Mouse (Mus musculus) embryonic facial prominence, embryonic 11.5 days (tissue): ENCODE data around the gene Ipo5. TPM values are rescaled to one million over a fixed set of nuclear protein-coding genes. Genes with fewer than 3 reads are reported as not detected.

Experiments
- ATAC-seq: fragments of 200-750 bp; cut with Nextera tagmentation; replicated peaks from 2 replicates; pipeline ENCODE4 v1.8.0; 2017; ENCODE audit warnings: low read depth; ENCODE audit not compliant: insufficient number of reproducible peaks, low FRiP score, low TSS enrichment
- DNase-seq: peaks from one replicate; pipeline ENCODE4 v3.0.0-alpha.2; 2015; ENCODE audit warnings: low spot score
- H3K27ac ChIP-seq: fragments of 300-500 bp; sonication (generic); replicated peaks from 2 replicates; pipeline ENCODE4 v1.5.1; 2014; ENCODE audit warnings: mild to moderate bottlenecking, low read depth, low read length, control low read depth
- H3K27me3 ChIP-seq: fragments of 300-500 bp; sonication (generic); 2 replicates; pipeline ENCODE4 v1.6.1; 2014; ENCODE audit warnings: mild to moderate bottlenecking, low read length, moderate library complexity, mixed read lengths; ENCODE audit not compliant: control insufficient read depth, insufficient read depth
- H3K36me3 ChIP-seq: fragments of 300-500 bp; sonication (generic); replicated peaks from 2 replicates; pipeline ENCODE4 v1.6.1; 2014; ENCODE audit warnings: low read depth, mild to moderate bottlenecking, low read length, moderate library complexity, mixed read lengths; ENCODE audit not compliant: control insufficient read depth, insufficient read depth
- H3K4me1 ChIP-seq: fragments of 300-500 bp; sonication (generic); 2 replicates; pipeline ENCODE4 v1.6.1; 2014; ENCODE audit warnings: low read length, mixed read lengths; ENCODE audit not compliant: control insufficient read depth, insufficient read depth
- H3K4me2 ChIP-seq: fragments of 300-500 bp; sonication (generic); 2 replicates; pipeline ENCODE4 v1.6.1; 2014; ENCODE audit warnings: low read depth, mild to moderate bottlenecking, control low read depth, low read length, moderate library complexity
- H3K4me3 ChIP-seq: fragments of 300-500 bp; sonication (generic); 2 replicates; pipeline ENCODE4 v1.5.1; 2014; ENCODE audit warnings: low read depth, low read length, control low read depth
- H3K9ac ChIP-seq: fragments of 300-500 bp; sonication (generic); replicated peaks from 2 replicates; pipeline ENCODE4 v1.6.1; 2014; ENCODE audit warnings: mild to moderate bottlenecking, control low read depth, low read length
- H3K9me3 ChIP-seq: fragments of 300-500 bp; sonication (generic); replicated peaks from 2 replicates; pipeline ENCODE4 v1.6.1; 2016; ENCODE audit warnings: mild to moderate bottlenecking, low read length, inconsistent platforms, mixed read lengths; ENCODE audit not compliant: control insufficient read depth
- WGBS: fragments of 180-500 bp; shearing (Covaris S2); extraction: QIAGEN DNeasy Blood & Tissue Kit; methylation state at CpG from one replicate; pipeline ENCODE4 v1.1.7; 2014; 5-methylcytosine and 5-hydroxymethylcytosine counted together
- polyA plus RNA-seq: library from polyadenylated mRNA; unstranded; fragments of >200 nt; fragmentation: Nextera tagmentation; extraction: Ambion mirVana; gene quantifications from 2 replicates; pipeline ENCODE4 v1.2.1, GENCODE M21; 2014

Gene Ipo5
- polyA plus RNA-seq, 1 experiment from 2014 or later, result 151 TPM

DNA sequence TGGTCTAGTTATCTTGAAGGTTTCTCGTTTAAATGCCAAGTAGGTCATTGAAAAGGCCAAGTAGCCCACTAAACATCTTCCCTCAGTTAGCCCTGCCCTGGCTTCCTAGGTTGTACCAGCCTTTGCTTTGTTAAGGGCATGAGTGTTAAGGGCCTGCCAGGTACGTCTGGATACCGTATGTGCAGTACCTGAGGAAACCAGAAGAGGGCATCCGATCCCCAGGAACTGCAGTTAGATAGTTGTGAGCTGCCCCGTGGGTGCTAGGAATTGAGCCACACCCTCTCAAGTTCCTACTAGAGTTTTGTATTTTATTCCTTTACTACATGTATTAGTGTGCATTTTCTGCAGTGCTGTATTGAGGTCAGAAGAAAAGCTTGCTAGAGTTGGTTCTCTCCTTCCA lies 38.0 kb downstream of the Ipo5 start:
- no peak for ATAC-seq
- DNase-seq, result no peak
- H3K4me1 ChIP-seq, result no peaks in the 10 kb centered on the region
- H3K27me3 ChIP-seq, result no peaks in the 10 kb centered on the region
- no peak overlapping the region for H3K4me2 ChIP-seq
- H3K9me3 ChIP-seq, result no peaks in the 10 kb centered on the region
- peaks cover 11% of the 10 kb centered on the region for H3K36me3 ChIP-seq
- H3K27ac ChIP-seq, result no peak overlapping the region
- 91% methylated on average over 5 of the region's 5 CpGs for WGBS
- no peak overlapping the region for H3K4me3 ChIP-seq
- H3K9ac ChIP-seq, result no peak overlapping the region

DNA sequence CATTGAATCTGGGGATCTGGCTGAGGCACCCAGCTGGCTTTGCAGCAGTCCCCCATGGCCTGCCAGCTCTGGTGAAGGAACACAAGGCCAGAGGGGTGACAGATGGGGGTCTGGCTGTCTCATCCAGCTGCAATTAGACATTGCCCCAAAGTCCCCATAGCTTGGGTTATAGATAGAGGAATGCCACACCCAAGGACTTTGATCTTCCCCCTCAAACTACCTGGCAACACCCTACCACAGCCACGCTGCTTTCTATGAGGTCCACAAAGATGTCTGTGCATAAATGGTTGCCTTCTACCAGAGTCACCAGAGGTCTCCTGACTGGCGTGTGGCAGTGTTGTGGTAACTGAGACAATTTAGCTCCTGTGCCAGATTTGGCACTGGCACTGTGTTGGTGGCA lies 39.0 kb downstream of the Ipo5 start:
- no peak for ATAC-seq

DNA sequence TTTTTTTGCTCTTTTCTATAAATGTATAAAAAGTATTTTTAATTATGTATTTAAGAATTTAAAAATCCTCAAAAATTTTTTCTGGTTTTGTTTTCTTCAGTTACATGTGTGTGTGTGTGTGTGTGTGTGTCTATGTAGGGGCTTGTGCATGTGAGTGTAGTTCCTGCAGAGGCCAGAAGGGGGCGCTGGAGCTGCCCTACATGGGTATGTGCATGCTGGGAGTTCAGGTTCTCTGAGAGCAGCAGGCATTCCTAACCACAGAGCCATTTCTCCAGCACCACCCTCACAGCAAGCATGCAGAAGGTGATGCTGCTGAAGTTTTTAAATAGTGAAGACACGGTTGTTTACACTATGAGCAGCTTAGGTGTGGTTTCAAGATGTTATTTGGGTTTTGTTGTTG lies 41.4 kb downstream of the Ipo5 start:
- Histone ChIP-seq H3K4me1 (no peaks in the 10 kb centered on the region), H3K9ac (no peak overlapping the region), H3K4me3 (no peak overlapping the region), H3K9me3 (no peaks in the 10 kb centered on the region), H3K36me3 (peaks cover 11% of the 10 kb centered on the region), H3K4me2 (no peak overlapping the region), H3K27ac (no peak overlapping the region), H3K27me3 (no peaks in the 10 kb centered on the region)
- 50% methylated on average over 2 of the region's 2 CpGs for WGBS
- no peak for DNase-seq
- ATAC-seq, result no peak

More for the DNA sequence above, 39.0 kb downstream of the Ipo5 start:
- H3K4me3 ChIP-seq, result no peak overlapping the region
- no peaks in the 10 kb centered on the region for H3K27me3 ChIP-seq
- no peak overlapping the region for H3K9ac ChIP-seq
- H3K4me1 ChIP-seq, result no peaks in the 10 kb centered on the region
- no peak overlapping the region for H3K27ac ChIP-seq
- no peaks in the 10 kb centered on the region for H3K9me3 ChIP-seq
- DNase-seq, result no peak
- WGBS, result 100% methylated on average over 2 of the region's 2 CpGs
- no peak overlapping the region for H3K4me2 ChIP-seq
- peaks cover 11% of the 10 kb centered on the region for H3K36me3 ChIP-seq

DNA sequence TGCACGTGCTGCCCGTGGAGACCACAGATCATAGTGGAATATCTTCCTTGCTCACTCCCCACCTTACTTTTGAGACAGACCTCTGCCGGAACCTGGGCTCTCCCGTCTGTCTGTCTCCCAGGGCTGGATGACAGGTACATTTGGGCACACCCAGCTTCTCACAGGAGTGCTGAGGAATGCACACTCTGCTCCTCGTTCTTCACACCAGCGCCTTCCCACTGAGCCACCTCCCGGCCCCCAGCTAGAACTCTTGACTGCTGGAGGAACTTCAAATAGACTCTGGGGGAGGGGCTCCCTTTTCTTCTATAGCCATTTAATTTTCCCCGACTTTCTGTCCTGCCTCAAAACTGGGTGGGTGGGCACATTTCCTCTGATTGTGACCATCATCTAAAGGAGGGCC lies 49.5 kb downstream of the Ipo5 start:
- no peak overlapping the region for H3K27ac ChIP-seq
- H3K4me1 ChIP-seq, result no peaks in the 10 kb centered on the region
- no peaks in the 10 kb centered on the region for H3K36me3 ChIP-seq
- DNase-seq, result no peak
- no peaks in the 10 kb centered on the region for H3K27me3 ChIP-seq
- H3K9me3 ChIP-seq, result no peaks in the 10 kb centered on the region
- no peak overlapping the region for H3K9ac ChIP-seq
- ATAC-seq, result no peak
- no peak overlapping the region for H3K4me2 ChIP-seq
- no peak overlapping the region for H3K4me3 ChIP-seq
- 57% methylated on average over 8 of the region's 8 CpGs for WGBS

DNA sequence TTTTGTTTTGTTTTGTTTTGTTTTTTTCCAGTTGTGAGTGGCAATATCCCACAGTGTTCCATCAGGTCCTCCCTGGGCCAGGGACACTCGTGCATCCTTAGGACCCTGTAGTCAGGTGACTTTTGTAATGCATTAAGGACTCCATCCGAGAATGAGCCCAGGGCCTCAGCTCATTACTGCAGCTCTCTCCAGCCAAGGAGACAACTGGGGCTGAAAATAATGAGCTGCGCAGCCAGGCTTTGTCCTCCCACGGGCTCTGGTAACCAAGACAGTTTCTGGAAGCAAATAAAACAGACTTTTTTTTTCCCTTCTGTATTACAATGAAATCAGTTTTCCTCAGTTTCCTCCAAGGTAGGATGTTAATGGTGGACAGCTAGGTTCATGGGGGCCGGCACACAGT lies 50.0 kb downstream of the Ipo5 start:
- Histone ChIP-seq H3K36me3 (no peaks in the 10 kb centered on the region), H3K27me3 (no peaks in the 10 kb centered on the region), H3K27ac (no peak overlapping the region), H3K9ac (no peak overlapping the region), H3K9me3 (no peaks in the 10 kb centered on the region), H3K4me1 (no peaks in the 10 kb centered on the region), H3K4me3 (no peak overlapping the region), H3K4me2 (no peak overlapping the region)
- ATAC-seq (no peak), DNase-seq (no peak)
- 56% methylated on average over 5 of the region's 5 CpGs for WGBS

DNA sequence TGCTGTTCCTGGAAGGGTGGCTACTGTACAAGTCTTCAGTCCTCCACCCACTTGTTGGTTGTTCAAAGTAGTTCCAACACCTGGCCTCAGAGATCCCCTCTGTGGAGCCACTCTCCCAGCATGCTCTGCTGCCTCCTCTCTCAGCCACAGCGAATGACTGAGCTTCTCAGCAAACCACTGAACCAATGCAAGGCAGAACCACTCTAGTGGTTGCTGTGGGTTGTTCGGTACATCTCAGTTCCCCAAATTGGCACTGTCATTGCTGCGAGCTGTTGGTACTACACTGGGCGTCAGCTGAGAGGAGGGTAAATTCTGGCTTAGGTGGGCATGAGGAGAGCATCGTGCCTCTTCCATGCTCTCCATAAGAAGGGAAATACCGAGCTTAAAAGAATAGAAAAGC lies 56.0 kb downstream of the Ipo5 start:
- Histone ChIP-seq H3K4me2 (no peak overlapping the region), H3K36me3 (no peaks in the 10 kb centered on the region), H3K4me3 (no peak overlapping the region), H3K4me1 (no peaks in the 10 kb centered on the region), H3K27ac (no peak overlapping the region), H3K9me3 (no peaks in the 10 kb centered on the region), H3K27me3 (no peaks in the 10 kb centered on the region), H3K9ac (no peak overlapping the region)
- DNase-seq (no peak), ATAC-seq (no peak)
- 84% methylated on average over 6 of the region's 6 CpGs for WGBS

DNA sequence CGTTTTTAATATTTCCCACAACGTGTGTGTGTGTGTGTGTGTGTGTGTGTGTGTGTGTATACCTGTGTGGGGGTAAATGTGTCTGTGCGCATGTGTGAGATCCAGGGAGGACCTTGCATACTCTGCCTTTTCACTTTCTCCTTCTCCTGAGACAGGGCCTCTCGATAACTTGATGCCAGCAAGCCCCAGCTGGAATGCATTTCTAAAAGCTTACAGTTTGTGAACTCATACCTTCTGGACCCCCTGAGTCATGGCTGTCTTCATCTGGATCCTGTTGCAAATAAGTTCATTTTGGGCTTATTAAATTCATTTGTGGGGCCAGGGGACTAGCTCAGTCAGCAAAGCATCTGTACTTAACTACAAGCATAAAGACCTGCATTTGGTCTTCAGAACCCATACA lies 57.7 kb downstream of the Ipo5 start:
- Histone ChIP-seq H3K36me3 (no peaks in the 10 kb centered on the region), H3K9me3 (no peaks in the 10 kb centered on the region), H3K27ac (no peak overlapping the region), H3K4me3 (no peak overlapping the region), H3K4me1 (no peaks in the 10 kb centered on the region), H3K4me2 (no peak overlapping the region), H3K27me3 (no peaks in the 10 kb centered on the region), H3K9ac (no peak overlapping the region)
- peak; percentile 61 for ATAC-seq
- WGBS, result 77% methylated on average over 4 of the region's 4 CpGs
- peak; percentile 75 for DNase-seq

DNA sequence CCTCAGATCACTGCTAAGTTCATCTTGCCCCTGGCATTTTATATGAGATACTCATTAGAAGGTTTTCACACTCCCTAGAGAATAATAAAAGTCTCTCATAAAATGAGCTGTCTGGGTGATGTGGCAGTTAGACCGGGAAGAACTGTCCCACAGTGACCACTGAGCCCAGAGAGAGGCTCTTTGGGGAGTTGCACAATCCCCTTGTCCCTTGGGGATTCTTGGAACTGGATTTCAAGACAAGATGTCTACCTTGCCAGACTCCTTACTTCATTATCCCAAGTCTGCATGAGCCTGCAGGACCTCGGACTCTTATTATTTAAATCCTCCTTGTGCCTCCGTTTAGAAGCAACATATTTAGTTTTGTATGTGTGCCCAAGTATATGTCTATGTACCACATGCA lies 58.6 kb downstream of the Ipo5 start:
- Histone ChIP-seq H3K36me3 (no peaks in the 10 kb centered on the region), H3K9ac (no peak overlapping the region), H3K27ac (no peak overlapping the region), H3K4me1 (no peaks in the 10 kb centered on the region), H3K9me3 (no peaks in the 10 kb centered on the region), H3K27me3 (no peaks in the 10 kb centered on the region), H3K4me3 (no peak overlapping the region), H3K4me2 (no peak overlapping the region)
- 97% methylated on average over 3 of the region's 3 CpGs for WGBS
- DNase-seq (no peak), ATAC-seq (no peak)
